Mouse (Mus musculus) kidney, embryonic 14.5 days (tissue): Measurements from ENCODE around the gene Dis3l2. TPM values are rescaled to one million over a fixed set of nuclear protein-coding genes. Genes with fewer than 3 reads are reported as not detected.

ENCODE experiments used
- ATAC-seq: fragments of 200-750 bp; cut with Nextera tagmentation; 2 replicates; pipeline ENCODE4 v1.8.0; 2017; ENCODE audit warnings: moderate number of reproducible peaks, mild to moderate bottlenecking, moderate TSS enrichment, moderate library complexity; ENCODE audit not compliant: low FRiP score, low TSS enrichment
- H3K27ac ChIP-seq: fragments of 300-500 bp; sonication (generic); 2 replicates; pipeline ENCODE4 v1.5.1; 2014; ENCODE audit warnings: low read depth, mild to moderate bottlenecking, low read length, moderate library complexity, mixed read lengths
- H3K27me3 ChIP-seq: fragments of 300-500 bp; sonication (generic); 2 replicates; pipeline ENCODE4 v1.6.1; 2014; ENCODE audit warnings: mild to moderate bottlenecking, low read length; ENCODE audit not compliant: control insufficient read depth, insufficient read depth
- H3K36me3 ChIP-seq: fragments of 300-500 bp; sonication (generic); 2 replicates; pipeline ENCODE4 v1.6.1; 2014; ENCODE audit warnings: low read length, mixed read lengths; ENCODE audit not compliant: control insufficient read depth, insufficient read depth
- H3K4me1 ChIP-seq: fragments of 300-500 bp; sonication (generic); 2 replicates; pipeline ENCODE4 v1.6.1; 2014; ENCODE audit warnings: low read length, mixed read lengths; ENCODE audit not compliant: control insufficient read depth, insufficient read depth
- H3K4me2 ChIP-seq: fragments of 300-500 bp; sonication (generic); replicated peaks from 2 replicates; pipeline ENCODE4 v1.6.1; 2014; ENCODE audit warnings: low read depth, mild to moderate bottlenecking, low read length
- H3K4me3 ChIP-seq: fragments of 300-500 bp; sonication (generic); 2 replicates; pipeline ENCODE4 v1.5.1; 2014; ENCODE audit warnings: mild to moderate bottlenecking, low read length
- H3K9ac ChIP-seq: fragments of 300-500 bp; sonication (generic); 2 replicates; pipeline ENCODE4 v1.6.1; 2014; ENCODE audit warnings: low read depth, mild to moderate bottlenecking, low read length, moderate library complexity
- H3K9me3 ChIP-seq: fragments of 300-500 bp; sonication (generic); 2 replicates; pipeline ENCODE4 v1.6.1; 2016; ENCODE audit warnings: low read length; ENCODE audit not compliant: control insufficient read depth
- WGBS: fragments of 180-500 bp; shearing (Covaris S2); extraction: QIAGEN DNeasy Blood & Tissue Kit; methylation state at CpG from one replicate; pipeline ENCODE4 v1.1.7; 2014; 5-methylcytosine and 5-hydroxymethylcytosine counted together
- polyA plus RNA-seq: library from polyadenylated mRNA; unstranded; fragments of >200 nt; fragmentation: Nextera tagmentation; extraction: Ambion mirVana; gene quantifications from 2 replicates; pipeline ENCODE4 v1.2.1, GENCODE M21; 2014

Dis3l2 gene
- polyA plus RNA-seq, 1 experiment from 2014 or later: 32.1 TPM

DNA sequence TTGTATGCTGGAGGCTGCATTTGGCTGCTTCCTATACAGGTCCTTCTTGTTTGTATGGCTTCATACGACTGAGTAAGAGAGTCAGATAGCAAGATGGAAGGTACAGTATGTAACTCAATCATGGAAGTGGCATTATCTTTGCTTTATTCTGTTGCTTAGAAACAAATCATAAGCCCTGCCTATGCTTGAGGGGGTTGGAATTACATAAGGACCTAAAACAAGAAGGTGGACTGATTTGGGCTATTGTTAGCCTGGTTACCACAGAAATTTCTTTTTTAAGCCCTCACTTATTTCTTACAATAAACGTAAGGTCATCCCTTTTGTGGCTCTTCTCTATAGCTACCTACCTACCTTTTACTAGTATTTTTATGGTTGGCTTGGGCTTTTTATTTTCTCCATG lies 131.4 kb downstream of the Dis3l2 start:
- ATAC-seq: no peak
- H3K36me3 ChIP-seq: no peaks in the 10 kb centered on the region
- 70% methylated on average over 2 of the region's 2 CpGs for WGBS
- peaks cover 15% of the 10 kb centered on the region for H3K4me1 ChIP-seq
- H3K9ac ChIP-seq: no peak overlapping the region
- H3K27me3 ChIP-seq: no peaks in the 10 kb centered on the region
- no peaks in the 10 kb centered on the region for H3K9me3 ChIP-seq
- no peak overlapping the region for H3K4me2 ChIP-seq
- H3K4me3 ChIP-seq: no peak overlapping the region
- no peak overlapping the region for H3K27ac ChIP-seq

DNA sequence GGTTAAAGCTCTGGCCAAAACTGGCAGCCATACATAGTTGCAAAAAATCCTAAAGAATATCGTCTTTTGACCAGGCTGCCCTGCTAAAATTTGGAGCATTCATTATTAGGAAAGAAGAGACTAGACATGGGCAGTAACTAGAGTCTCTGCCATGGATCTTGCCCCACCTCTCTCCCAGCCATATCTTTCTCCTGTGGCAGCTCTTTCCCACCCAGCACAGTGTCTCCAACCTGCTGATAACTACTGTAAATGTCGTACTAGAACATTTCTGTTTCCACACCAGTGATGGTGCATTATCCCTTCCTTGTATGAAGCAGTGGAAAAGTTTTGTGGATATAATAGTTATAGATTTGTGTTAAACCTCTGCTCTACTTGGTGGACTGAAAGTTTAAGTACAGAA lies 147.1 kb downstream of the Dis3l2 start:
- Histone ChIP-seq H3K4me2 (no peak overlapping the region), H3K9ac (no peak overlapping the region), H3K9me3 (no peaks in the 10 kb centered on the region), H3K27ac (no peak overlapping the region), H3K4me3 (no peak overlapping the region), H3K27me3 (no peaks in the 10 kb centered on the region), H3K36me3 (no peaks in the 10 kb centered on the region; the same call in 1 of the 2 replicates), H3K4me1 (no peaks in the 10 kb centered on the region)
- 86% methylated on average over 2 of the region's 2 CpGs for WGBS
- no peak for ATAC-seq

DNA sequence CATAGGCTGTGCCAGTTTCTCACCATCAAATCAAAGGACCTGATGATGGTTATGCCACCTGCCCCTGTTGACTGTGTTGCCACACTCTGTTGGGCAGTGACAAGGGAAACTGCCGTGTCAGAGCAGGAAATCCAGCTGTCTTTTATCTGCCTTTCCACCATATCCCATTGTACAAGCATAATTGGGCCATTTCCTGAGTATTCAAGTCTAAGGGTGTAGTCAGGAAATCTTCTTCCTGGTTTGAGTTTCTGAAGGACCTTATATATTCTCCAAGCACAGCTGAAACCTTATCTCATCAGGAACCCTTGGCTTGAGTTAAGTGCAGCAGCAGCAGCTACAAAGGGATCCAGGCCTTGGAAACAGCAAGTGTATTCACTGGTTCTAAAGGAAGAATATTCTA lies 155.3 kb downstream of the Dis3l2 start:
- WGBS: 73% methylated on average over 1 of the region's 1 CpGs
- no peak overlapping the region for H3K4me2 ChIP-seq
- no peak overlapping the region for H3K27ac ChIP-seq
- no peaks in the 10 kb centered on the region for H3K9me3 ChIP-seq
- H3K27me3 ChIP-seq: no peaks in the 10 kb centered on the region
- no peaks in the 10 kb centered on the region; the same call in 1 of the 2 replicates for H3K36me3 ChIP-seq
- no peak for ATAC-seq
- no peak overlapping the region for H3K9ac ChIP-seq
- H3K4me1 ChIP-seq: no peaks in the 10 kb centered on the region
- H3K4me3 ChIP-seq: no peak overlapping the region

DNA sequence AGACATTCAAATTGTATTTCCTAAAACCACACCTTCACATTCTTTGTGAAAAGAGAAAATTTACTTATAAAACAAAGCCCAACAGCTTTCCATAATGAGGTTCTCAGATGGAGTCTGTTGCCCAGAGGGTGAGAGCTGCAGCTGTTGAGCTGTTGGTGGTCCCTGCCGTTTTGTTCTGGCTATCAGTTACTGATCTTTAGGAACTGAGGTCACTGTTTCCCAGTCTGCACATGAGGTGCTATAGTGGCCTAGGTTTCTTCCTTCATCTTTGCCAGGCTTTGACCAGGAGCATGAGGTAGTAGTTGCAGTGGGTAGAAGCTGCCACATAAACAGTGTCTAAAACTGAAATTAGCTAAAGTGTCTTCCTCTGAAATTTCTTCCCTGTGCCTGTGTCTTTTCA lies 155.8 kb downstream of the Dis3l2 start:
- no peaks in the 10 kb centered on the region; the same call in 1 of the 2 replicates for H3K36me3 ChIP-seq
- no peak overlapping the region for H3K9ac ChIP-seq
- H3K4me2 ChIP-seq: no peak overlapping the region
- 43% methylated on average over 1 of the region's 1 CpGs for WGBS
- H3K4me3 ChIP-seq: no peak overlapping the region
- ATAC-seq: no peak
- no peaks in the 10 kb centered on the region for H3K4me1 ChIP-seq
- H3K9me3 ChIP-seq: no peaks in the 10 kb centered on the region
- H3K27me3 ChIP-seq: no peaks in the 10 kb centered on the region
- no peak overlapping the region for H3K27ac ChIP-seq

DNA sequence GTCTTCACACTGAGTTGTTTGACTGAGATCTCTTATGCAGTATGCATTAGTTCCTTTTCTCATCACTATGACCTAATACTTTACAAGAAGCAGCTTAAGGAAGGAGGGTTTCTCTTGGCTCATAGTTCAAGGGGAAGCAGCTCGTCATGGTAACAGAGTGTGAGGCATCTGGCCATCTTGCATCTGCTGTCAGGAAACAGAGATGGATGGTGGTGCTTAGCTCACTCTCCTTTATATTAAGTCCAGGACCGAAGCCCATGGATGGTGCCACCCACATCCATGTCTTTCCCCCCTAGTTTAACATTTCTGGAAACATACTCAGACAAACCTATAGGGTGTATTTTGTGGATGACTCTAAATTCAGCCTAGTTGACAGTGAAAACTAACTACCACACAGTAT lies 170.1 kb downstream of the Dis3l2 start:
- no peak overlapping the region for H3K27ac ChIP-seq
- H3K9ac ChIP-seq: no peak overlapping the region
- H3K9me3 ChIP-seq: no peaks in the 10 kb centered on the region
- H3K4me3 ChIP-seq: no peak overlapping the region
- no peaks in the 10 kb centered on the region for H3K4me1 ChIP-seq
- H3K36me3 ChIP-seq: peaks cover 4% of the 10 kb centered on the region
- H3K27me3 ChIP-seq: no peaks in the 10 kb centered on the region
- no peak overlapping the region for H3K4me2 ChIP-seq
- 80% methylated on average over 2 of the region's 2 CpGs for WGBS
- ATAC-seq: no peak

DNA sequence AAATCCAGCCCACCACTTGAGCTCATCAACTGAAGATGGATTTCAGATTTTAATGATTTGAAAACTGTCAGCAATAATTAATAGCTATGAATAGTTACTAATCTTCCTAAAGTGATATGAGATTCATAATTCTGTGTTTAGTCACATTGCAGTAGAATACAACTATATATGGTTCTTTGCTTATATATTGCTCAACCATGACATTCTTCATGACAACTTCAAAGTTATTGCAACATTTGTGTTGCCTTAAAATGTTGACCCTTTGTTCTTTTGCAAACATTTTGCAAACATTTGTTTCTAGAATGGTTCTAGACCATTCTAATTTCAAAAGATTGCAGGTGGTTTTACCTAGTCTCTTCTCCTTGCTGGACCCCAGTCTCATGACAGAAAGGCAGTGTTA lies 175.1 kb downstream of the Dis3l2 start:
- Histone ChIP-seq H3K4me1 (no peaks in the 10 kb centered on the region), H3K4me2 (no peak overlapping the region), H3K9ac (no peak overlapping the region), H3K27me3 (no peaks in the 10 kb centered on the region), H3K27ac (no peak overlapping the region), H3K9me3 (no peaks in the 10 kb centered on the region), H3K4me3 (no peak overlapping the region), H3K36me3 (peaks cover 4% of the 10 kb centered on the region)
- ATAC-seq: no peak

DNA sequence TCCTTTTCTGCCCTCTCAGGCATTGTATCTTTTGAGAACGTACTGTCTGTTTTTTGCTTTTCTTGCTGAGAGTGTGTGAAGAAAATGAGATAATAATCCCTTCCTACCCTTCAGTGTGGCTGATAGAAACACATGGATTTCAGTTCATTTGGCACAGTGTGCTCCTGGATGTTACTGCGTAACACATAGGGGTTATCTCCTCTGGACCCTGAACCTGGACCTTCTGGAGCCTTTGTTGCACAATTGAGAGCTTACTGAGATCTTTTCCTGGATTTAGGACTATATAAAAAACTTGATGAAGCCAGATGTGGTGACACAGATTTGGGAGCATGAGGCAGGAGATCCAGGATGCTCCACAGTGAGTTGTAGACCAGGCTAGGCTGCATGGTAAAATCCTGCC lies 175.9 kb downstream of the Dis3l2 start:
- H3K4me2 ChIP-seq: no peak overlapping the region
- no peaks in the 10 kb centered on the region for H3K9me3 ChIP-seq
- H3K36me3 ChIP-seq: peaks cover 4% of the 10 kb centered on the region
- H3K4me3 ChIP-seq: no peak overlapping the region
- no peaks in the 10 kb centered on the region for H3K27me3 ChIP-seq
- H3K27ac ChIP-seq: no peak overlapping the region
- H3K9ac ChIP-seq: no peak overlapping the region
- no peak for ATAC-seq
- no peaks in the 10 kb centered on the region for H3K4me1 ChIP-seq
- 96% methylated on average over 2 of the region's 2 CpGs for WGBS

DNA sequence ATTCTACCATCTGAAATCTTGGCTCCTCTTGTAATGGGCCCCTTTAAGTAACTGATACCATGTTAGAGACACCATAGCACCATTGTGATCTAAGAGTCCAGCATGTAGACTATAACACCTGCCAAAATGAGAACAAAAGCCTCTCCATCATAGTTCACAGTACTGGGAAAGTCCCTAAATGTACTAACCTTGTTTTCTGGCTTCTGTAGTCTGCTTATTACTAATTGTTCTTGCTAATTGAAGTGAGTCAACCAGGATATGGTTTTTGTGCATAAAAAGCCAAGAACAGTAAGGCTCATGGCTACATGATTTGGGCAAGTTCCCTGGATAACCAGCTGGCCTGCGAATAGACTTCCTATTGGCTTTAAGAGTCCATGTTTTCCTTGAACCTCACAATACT lies 183.5 kb downstream of the Dis3l2 start:
- no peak overlapping the region for H3K27ac ChIP-seq
- WGBS: 97% methylated on average over 1 of the region's 1 CpGs
- H3K4me1 ChIP-seq: no peaks in the 10 kb centered on the region
- no peaks in the 10 kb centered on the region for H3K27me3 ChIP-seq
- H3K4me2 ChIP-seq: no peak overlapping the region
- no peak for ATAC-seq
- H3K4me3 ChIP-seq: no peak overlapping the region
- H3K9me3 ChIP-seq: no peaks in the 10 kb centered on the region
- H3K9ac ChIP-seq: no peak overlapping the region
- H3K36me3 ChIP-seq: 0 out of 2 replicates have a peak, but pooled peaks cover 3% of the 10 kb centered on the region

DNA sequence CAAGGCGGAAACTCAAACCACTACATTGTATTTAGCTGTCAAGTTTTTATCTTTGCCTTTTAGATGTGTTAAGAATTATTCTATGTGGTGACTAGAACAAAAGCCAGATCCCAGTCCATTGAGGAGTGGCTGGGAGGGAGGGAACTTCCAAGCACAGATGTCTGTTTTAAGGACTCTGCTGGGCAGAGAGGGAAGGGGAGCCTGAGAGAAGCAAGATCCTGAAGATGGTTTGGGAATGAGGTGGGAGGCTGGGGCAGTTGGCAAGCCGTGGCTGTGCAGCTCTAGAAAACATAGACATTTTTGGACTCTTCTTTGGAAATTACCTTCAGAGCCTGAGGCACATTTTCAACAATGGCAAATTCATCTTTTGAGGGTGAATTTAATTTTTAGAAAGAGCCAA lies 208.9 kb downstream of the Dis3l2 start:
- Histone ChIP-seq H3K4me3 (no peak overlapping the region), H3K9me3 (no peaks in the 10 kb centered on the region), H3K4me2 (no peak overlapping the region), H3K4me1 (no peaks in the 10 kb centered on the region), H3K36me3 (no peaks in the 10 kb centered on the region), H3K27ac (no peak overlapping the region), H3K27me3 (no peaks in the 10 kb centered on the region), H3K9ac (no peak overlapping the region)
- 86% methylated on average over 2 of the region's 2 CpGs for WGBS
- ATAC-seq: no peak

DNA sequence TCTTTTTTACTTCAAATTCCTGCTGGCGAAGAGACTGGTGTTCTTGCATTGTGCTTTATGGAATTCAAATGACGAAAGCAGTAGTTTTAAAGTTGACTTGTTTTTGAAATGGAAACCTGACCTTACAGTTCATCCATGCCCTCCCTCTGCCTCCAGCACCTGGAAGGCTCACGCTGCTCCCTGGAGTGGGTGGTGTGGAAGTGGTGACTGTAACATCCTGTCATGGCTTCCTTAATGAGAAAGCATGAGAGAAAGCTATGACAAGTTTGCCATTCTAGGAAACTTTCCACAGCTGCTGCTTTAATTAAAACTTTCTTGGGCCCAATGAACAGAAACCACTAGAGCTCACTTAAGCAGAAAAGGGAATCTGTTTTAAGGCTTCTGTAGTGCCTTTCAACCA lies 210.3 kb downstream of the Dis3l2 start:
- Histone ChIP-seq H3K9ac (no peak overlapping the region), H3K27me3 (no peaks in the 10 kb centered on the region), H3K9me3 (no peaks in the 10 kb centered on the region), H3K4me2 (no peak overlapping the region), H3K4me1 (no peaks in the 10 kb centered on the region), H3K4me3 (no peak overlapping the region), H3K27ac (no peak overlapping the region), H3K36me3 (no peaks in the 10 kb centered on the region)
- WGBS: 70% methylated on average over 3 of the region's 3 CpGs
- ATAC-seq: no peak
